Mouse (Mus musculus): Measurements from ENCODE around the gene Man2a1.

DNA sequence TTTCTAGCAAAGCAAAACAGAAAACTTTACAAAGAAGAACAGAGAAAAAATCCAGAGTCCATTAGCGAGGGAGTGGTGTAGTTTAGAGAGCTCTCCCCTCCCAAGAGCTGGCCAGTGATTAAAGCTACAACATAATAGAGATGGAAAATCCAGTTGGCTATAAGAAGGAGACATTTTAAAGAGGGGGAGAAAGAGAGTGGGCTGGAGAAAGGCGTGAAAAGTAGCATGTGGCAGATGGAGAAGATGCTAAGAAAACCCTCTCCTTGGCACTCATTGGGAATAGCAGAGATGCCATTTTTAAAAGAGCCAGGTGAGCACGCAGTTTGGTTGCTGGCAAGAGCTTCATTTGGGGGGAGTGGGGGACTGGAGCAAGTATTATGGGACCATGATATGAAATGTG, 89.1 kb downstream of the Man2a1 start:
- TF ChIP-seq EP300 (IDR thresholded peaks at IDR 0.05; ENCODE audit: low read depth) = no peak
- no peak for TF ChIP-seq CTCF (IDR thresholded peaks at IDR 0.05; ENCODE audit: low read depth)

All from liver, postnatal 0 days (tissue).